Mouse (Mus musculus): ENCODE data around the gene Slc13a5. TPM values are rescaled to one million over a fixed set of nuclear protein-coding genes. Genes with fewer than 3 reads are reported as not detected.
A peak's percentile ranks its signal among the peaks of the same experiment; 100 is the strongest.

The Slc13a5 gene
- polyA plus RNA-seq, 1 experiment from 2014 or later = 0.22 TPM

DNA sequence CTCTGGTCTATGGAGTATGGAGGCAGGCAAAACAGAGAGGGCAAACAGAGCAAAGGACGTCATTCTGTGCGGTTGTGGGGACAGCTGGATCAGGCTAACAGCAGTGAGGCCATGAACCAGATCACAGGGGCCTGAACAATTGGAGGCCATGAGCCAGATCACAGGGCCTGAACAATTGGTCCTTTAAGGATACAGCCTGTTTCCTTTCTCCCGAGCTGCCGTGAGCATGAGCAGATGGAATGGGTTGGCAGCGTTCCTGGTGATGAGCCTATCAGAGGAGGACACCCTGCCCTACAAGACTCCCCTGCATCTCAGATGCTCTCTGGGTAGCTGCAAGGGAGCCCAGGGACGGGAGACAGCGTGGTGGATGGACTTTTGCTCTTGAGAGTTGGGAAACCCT is 35.2 kb upstream of the Slc13a5 start:
- WGBS = 71% methylated on average over 7 of the region's 7 CpGs
- Histone ChIP-seq H3K4me2 (replicated peaks; ENCODE audit: low read depth) (peak overlapping the region; percentile 70), H3K4me3 (ENCODE audit: low read depth, low read length) (peak overlapping the region; percentile 40), H3K36me3 (ENCODE audit: control insufficient read depth, insufficient read depth) (peaks cover 7% of the 10 kb centered on the region; the same call in 1 of the 2 replicates), H3K27ac (ENCODE audit: low read depth, low read length) (0 out of 2 replicates have a peak overlapping the region, but pooled peaks have one; percentile 41), H3K27me3 (replicated peaks; ENCODE audit: control insufficient read depth, insufficient read depth, low read length) (no peaks in the 10 kb centered on the region), H3K9ac (ENCODE audit: low read depth, low read length) (peak overlapping the region; percentile 55), H3K9me3 (ENCODE audit: control insufficient read depth) (no peaks in the 10 kb centered on the region), H3K4me1 (replicated peaks; ENCODE audit: control insufficient read depth, insufficient read depth, low read length) (no peaks in the 10 kb centered on the region)
- no peak for TF ChIP-seq CTCF (IDR thresholded peaks at IDR 0.05; ENCODE audit: low read depth)
- no peak for ATAC-seq

GRCm38 (mm10) chr11:72301334-72301733 is 34.3 kb upstream of the Slc13a5 start, which contains the start of gene Xaf1:
Gene Xaf1 (plus strand): TSS chr11:72301629.
- Histone ChIP-seq H3K4me3 (ENCODE audit: low read depth, low read length) (peak within 1 kb of the TSS; percentile 40), H3K27ac (ENCODE audit: low read depth, low read length) (peak within 1 kb of the TSS; percentile 41; the same call in 1 of the 2 replicates), H3K9ac (ENCODE audit: low read depth, low read length) (peak within 1 kb of the TSS; percentile 55), H3K4me1 (replicated peaks; ENCODE audit: control insufficient read depth, insufficient read depth, low read length) (no peaks in the 10 kb centered on the region), H3K36me3 (ENCODE audit: control insufficient read depth, insufficient read depth) (peaks cover 7% of the 10 kb centered on the region; the same call in 1 of the 2 replicates), H3K9me3 (ENCODE audit: control insufficient read depth) (no peaks in the 10 kb centered on the region), H3K27me3 (replicated peaks; ENCODE audit: control insufficient read depth, insufficient read depth, low read length) (no peaks in the 10 kb centered on the region), H3K4me2 (replicated peaks; ENCODE audit: low read depth) (peak within 1 kb of the TSS; percentile 70)
- TF ChIP-seq CTCF (IDR thresholded peaks at IDR 0.05; ENCODE audit: low read depth) = no peak
- 10% methylated on average over 6 of the region's 6 CpGs for WGBS
- peak; percentile 80 for ATAC-seq

DNA sequence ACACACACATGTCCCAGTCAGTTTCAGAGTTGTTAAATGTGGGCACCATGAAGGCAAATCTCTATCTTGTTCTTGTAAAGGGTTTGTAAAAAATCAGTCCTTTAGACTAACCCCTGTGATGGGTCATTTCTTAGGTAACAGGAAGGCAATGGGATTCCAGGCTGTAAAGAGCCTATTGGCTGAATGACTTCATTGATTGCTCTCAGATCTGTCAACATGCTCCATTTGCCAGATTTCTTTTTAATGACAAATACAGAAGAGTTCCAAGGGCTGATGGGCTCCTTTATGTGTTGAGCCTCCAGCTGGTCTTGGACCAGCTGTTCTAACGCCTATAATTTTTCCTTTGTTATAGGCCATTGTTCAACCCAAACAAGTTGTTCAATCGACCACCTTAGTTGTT is 26.1 kb upstream of the Slc13a5 start:
- WGBS = 83% methylated on average over 2 of the region's 2 CpGs
- no peak for ATAC-seq
- H3K4me3 ChIP-seq (ENCODE audit: low read depth, low read length) = no peak overlapping the region

GRCm38 (mm10) chr11:72287543-72287942 is 20.5 kb upstream of the Slc13a5 start:
- Histone ChIP-seq H3K4me2 (replicated peaks; ENCODE audit: low read depth) (no peak overlapping the region), H3K27ac (ENCODE audit: low read depth, low read length) (no peak overlapping the region), H3K27me3 (replicated peaks; ENCODE audit: control insufficient read depth, insufficient read depth, low read length) (no peaks in the 10 kb centered on the region), H3K4me3 (ENCODE audit: low read depth, low read length) (no peak overlapping the region), H3K9ac (ENCODE audit: low read depth, low read length) (no peak overlapping the region), H3K4me1 (replicated peaks; ENCODE audit: control insufficient read depth, insufficient read depth, low read length) (no peaks in the 10 kb centered on the region; the same call in 1 of the 2 replicates), H3K9me3 (ENCODE audit: control insufficient read depth) (no peaks in the 10 kb centered on the region), H3K36me3 (ENCODE audit: control insufficient read depth, insufficient read depth) (no peaks in the 10 kb centered on the region)
- TF ChIP-seq CTCF (IDR thresholded peaks at IDR 0.05; ENCODE audit: low read depth) = no peak
- ATAC-seq = no peak
- WGBS = 74% methylated on average over 3 of the region's 3 CpGs

More for the DNA sequence above, 26.1 kb upstream of the Slc13a5 start:
- no peaks in the 10 kb centered on the region for H3K36me3 ChIP-seq (ENCODE audit: control insufficient read depth, insufficient read depth)
- no peak overlapping the region for H3K4me2 ChIP-seq (replicated peaks; ENCODE audit: low read depth)
- TF ChIP-seq CTCF (IDR thresholded peaks at IDR 0.05; ENCODE audit: low read depth) = no peak
- H3K27me3 ChIP-seq (replicated peaks; ENCODE audit: control insufficient read depth, insufficient read depth, low read length) = no peaks in the 10 kb centered on the region
- no peak overlapping the region for H3K27ac ChIP-seq (ENCODE audit: low read depth, low read length)
- no peaks in the 10 kb centered on the region for H3K9me3 ChIP-seq (ENCODE audit: control insufficient read depth)
- H3K9ac ChIP-seq (ENCODE audit: low read depth, low read length) = no peak overlapping the region
- no peaks in the 10 kb centered on the region for H3K4me1 ChIP-seq (replicated peaks; ENCODE audit: control insufficient read depth, insufficient read depth, low read length)

DNA sequence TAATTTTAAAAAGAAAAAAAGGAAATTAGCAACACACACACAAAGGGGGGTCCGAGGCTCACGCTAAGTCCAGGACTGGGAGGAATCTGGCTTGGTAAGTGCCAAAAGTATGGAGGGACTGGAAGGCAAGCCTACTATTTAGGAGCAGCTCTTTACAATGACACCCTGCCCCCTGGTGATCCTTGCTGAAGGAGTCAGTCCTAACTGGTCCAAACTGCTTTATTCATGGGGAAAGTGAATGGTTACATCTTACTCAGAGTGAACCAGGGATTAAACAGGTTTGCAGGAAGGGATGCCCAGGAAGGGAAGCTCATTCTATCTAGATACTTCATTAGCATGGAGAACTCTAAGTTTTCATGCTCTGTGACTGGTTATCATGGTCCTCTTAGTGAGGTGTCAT is 20.1 kb upstream of the Slc13a5 start:
- Histone ChIP-seq H3K27me3 (replicated peaks; ENCODE audit: control insufficient read depth, insufficient read depth, low read length) (no peaks in the 10 kb centered on the region), H3K4me3 (ENCODE audit: low read depth, low read length) (no peak overlapping the region), H3K36me3 (ENCODE audit: control insufficient read depth, insufficient read depth) (no peaks in the 10 kb centered on the region), H3K9me3 (ENCODE audit: control insufficient read depth) (no peaks in the 10 kb centered on the region), H3K4me2 (replicated peaks; ENCODE audit: low read depth) (no peak overlapping the region), H3K9ac (ENCODE audit: low read depth, low read length) (no peak overlapping the region), H3K27ac (ENCODE audit: low read depth, low read length) (no peak overlapping the region), H3K4me1 (replicated peaks; ENCODE audit: control insufficient read depth, insufficient read depth, low read length) (no peaks in the 10 kb centered on the region; the same call in 1 of the 2 replicates)
- WGBS = 93% methylated on average over 2 of the region's 2 CpGs
- ATAC-seq = no peak
- no peak for TF ChIP-seq CTCF (IDR thresholded peaks at IDR 0.05; ENCODE audit: low read depth)

DNA sequence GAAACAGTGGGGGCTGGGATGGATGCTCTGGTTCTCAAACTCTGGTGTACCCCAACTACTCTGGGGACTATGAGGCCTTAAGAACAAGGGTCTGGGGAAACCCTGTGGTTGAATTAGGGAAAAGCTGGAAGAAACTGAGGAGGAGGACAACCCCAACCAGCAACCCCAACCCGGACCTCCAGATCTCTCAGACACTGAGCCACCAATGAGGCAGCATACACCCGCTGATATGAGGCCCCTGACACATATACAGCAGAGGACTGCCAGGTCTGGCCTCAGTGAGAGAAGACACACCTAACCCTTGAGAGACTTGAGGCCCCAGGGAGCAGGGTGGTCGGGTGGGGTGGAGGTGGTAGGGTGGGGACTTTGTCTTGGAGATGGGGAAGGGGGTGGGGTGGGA is 19.6 kb upstream of the Slc13a5 start:
- Histone ChIP-seq H3K4me2 (replicated peaks; ENCODE audit: low read depth) (no peak overlapping the region), H3K36me3 (ENCODE audit: control insufficient read depth, insufficient read depth) (no peaks in the 10 kb centered on the region), H3K9ac (ENCODE audit: low read depth, low read length) (no peak overlapping the region), H3K27me3 (replicated peaks; ENCODE audit: control insufficient read depth, insufficient read depth, low read length) (no peaks in the 10 kb centered on the region), H3K4me3 (ENCODE audit: low read depth, low read length) (no peak overlapping the region), H3K27ac (ENCODE audit: low read depth, low read length) (no peak overlapping the region), H3K4me1 (replicated peaks; ENCODE audit: control insufficient read depth, insufficient read depth, low read length) (no peaks in the 10 kb centered on the region; the same call in 1 of the 2 replicates), H3K9me3 (ENCODE audit: control insufficient read depth) (no peaks in the 10 kb centered on the region)
- WGBS = 70% methylated on average over 3 of the region's 3 CpGs
- no peak for TF ChIP-seq CTCF (IDR thresholded peaks at IDR 0.05; ENCODE audit: low read depth)
- ATAC-seq = no peak

Measured in intestine, postnatal 0 days (tissue).